Mouse (Mus musculus) heart, adult 2 months (tissue): ENCODE results near the gene Irak3. TPM values are rescaled to one million over a fixed set of nuclear protein-coding genes. Genes with fewer than 3 reads are reported as not detected.

ENCODE experiments used
- DNase-seq, 2 experiments: peaks; one replicate each; pipeline ENCODE4 v3.0.0; 2021
- H3K27ac ChIP-seq: fragments of 200-600 bp; 2 replicates; pipeline ENCODE4 v1.8.1; 2022
- H3K27me3 ChIP-seq: fragments of 200-500 bp; 2 replicates; pipeline ENCODE4 v1.6.1; 2012; ENCODE audit warnings: mild to moderate bottlenecking, low read length, inconsistent platforms, mixed read lengths; ENCODE audit not compliant: control insufficient read depth, insufficient read depth
- H3K36me3 ChIP-seq: fragments of 200-500 bp; 2 replicates; pipeline ENCODE4 v1.6.1; 2012; ENCODE audit warnings: low read length, inconsistent platforms; ENCODE audit not compliant: control insufficient read depth, insufficient read depth
- H3K4me1 ChIP-seq: fragments of 200-500 bp; 2 replicates; pipeline ENCODE4 v1.6.1; 2011; ENCODE audit warnings: low read length; ENCODE audit not compliant: control insufficient read depth, insufficient read depth
- H3K4me3 ChIP-seq: fragments of 200-600 bp; 2 replicates; pipeline ENCODE4 v1.8.1; 2022
- H3K79me2 ChIP-seq: fragments of 200-500 bp; replicated peaks from 2 replicates; pipeline ENCODE4 v1.6.1; 2012; ENCODE audit warnings: mild to moderate bottlenecking, inconsistent platforms, low read length, moderate library complexity, mixed read lengths; ENCODE audit not compliant: control insufficient read depth, insufficient read depth
- H3K9ac ChIP-seq: fragments of 200-500 bp; 2 replicates; pipeline ENCODE4 v1.6.1; 2012; ENCODE audit warnings: low read depth, mild to moderate bottlenecking, control low read depth, inconsistent platforms, low read length, mixed read lengths
- CTCF ChIP-seq: fragments of 200-600 bp; IDR thresholded peaks from 2 replicates; pipeline ENCODE4 v1.8.1; 2022; ENCODE audit warnings: antibody characterized with exemption, mild to moderate bottlenecking, moderate library complexity
- EP300 ChIP-seq: fragments of 200-500 bp; IDR thresholded peaks from 2 replicates; pipeline ENCODE4 v1.6.1; 2011; ENCODE audit warnings: low read depth, low read length, control low read depth; ENCODE audit not compliant: insufficient read depth
- POLR2A ChIP-seq: fragments of 200-500 bp; IDR thresholded peaks from 2 replicates; pipeline ENCODE4 v1.6.1; 2011; ENCODE audit warnings: mild to moderate bottlenecking, low read depth, low read length, control low read depth; ENCODE audit not compliant: insufficient read depth
- WGBS: fragments of 180-500 bp; shearing (Covaris S2); methylation state at CpG from one replicate; pipeline ENCODE4 v1.1.7; 2018; 5-methylcytosine and 5-hydroxymethylcytosine counted together
- intact Hi-C: fragments of 180-260 bp; cut with DNase I; formaldehyde crosslinking; loops from one replicate; pipeline ENCODE4 v1.15.1; 2025
- polyA plus RNA-seq: library from polyadenylated mRNA; depleted of rRNA; stranded (reverse); fragments of >200 nt; gene quantifications from 2 replicates; pipeline ENCODE4 v1.2.3, GENCODE M21; 2012; rRNA removed
- total RNA-seq, 2 experiments: library from RNA; stranded (reverse); gene quantifications; 2 replicates each; pipeline ENCODE4 v1.2.3; 2021

Gene Irak3
- total and polyA plus RNA-seq, 3 experiments: 2.6 to 3.7 (median 3.0) TPM

DNA sequence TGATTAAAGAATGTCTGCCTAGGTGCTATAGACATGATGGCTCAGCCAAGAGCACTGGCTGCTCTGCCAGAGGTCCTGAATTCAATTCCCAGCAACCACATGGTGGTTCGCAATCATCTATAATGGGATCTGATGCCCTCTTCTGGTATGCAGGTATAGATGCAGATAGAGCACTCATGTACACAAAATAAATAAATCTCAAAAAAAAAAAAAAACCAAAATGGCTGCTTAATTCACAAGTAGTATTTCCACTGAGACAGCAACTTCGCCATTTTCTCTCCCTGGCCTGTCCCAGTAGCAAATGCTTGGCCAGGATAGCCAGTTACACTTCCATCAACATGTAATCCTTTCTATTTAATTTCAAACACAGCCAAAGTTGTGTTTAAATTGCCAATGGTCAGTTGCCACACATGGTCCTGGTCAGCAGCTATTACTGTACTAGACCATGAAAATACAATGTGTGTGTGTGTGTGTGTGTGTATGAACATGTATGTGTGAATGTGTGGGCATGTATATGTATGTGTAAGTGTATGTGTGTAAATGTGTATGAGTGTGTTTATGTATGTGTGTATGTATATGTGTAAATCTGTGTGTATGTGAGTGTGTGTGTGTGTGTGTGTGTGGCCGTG, 90.1 kb downstream of the Irak3 start:
- 68% methylated on average over 3 of the region's 3 CpGs for WGBS
- intact Hi-C loops: loop anchor here (2.0 kb wide), 1 partner anchor 85 kb away; no protein-coding TSS in a partner anchor
- H3K4me1 ChIP-seq: 0 out of 2 replicates have a peak, but pooled peaks cover 1% of the 10 kb centered on the region
- no peak for DNase-seq
- peak overlapping the region; percentile 79 for H3K4me3 ChIP-seq
- H3K27ac ChIP-seq: peak overlapping the region; percentile 93
- TF ChIP-seq POLR2A (no peak), EP300 (no peak), CTCF (peak; percentile 28)
- H3K9ac ChIP-seq: peak overlapping the region; percentile 67
- H3K79me2 ChIP-seq: peaks cover 1% of the 10 kb centered on the region; the same call in 1 of the 2 replicates
- H3K36me3 ChIP-seq: no peaks in the 10 kb centered on the region
- no peaks in the 10 kb centered on the region for H3K27me3 ChIP-seq

- no peaks in the 10 kb centered on the region for H3K36me3 ChIP-seq
Observed at GRCm38 (mm10) chr10:120100806-120101205, 101.1 kb downstream of the Irak3 start.

DNA sequence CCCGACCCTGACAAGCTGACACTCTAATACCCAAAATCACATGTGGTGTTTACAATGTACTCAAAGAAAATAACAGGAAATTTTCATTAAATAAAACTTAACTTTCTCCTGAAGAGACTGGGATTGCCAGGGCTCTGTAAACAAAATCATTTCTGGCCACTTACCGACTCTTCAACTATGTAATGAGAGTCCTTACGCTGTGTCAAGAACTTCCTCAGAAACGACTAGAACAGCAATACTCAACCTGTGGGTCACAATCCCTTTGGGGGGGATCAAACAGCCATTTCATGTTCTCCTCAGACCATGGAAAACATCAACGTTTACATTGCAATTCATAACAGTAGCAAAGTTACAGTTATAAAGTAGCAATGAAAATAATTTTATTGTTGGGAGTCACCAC, 104.4 kb downstream of the Irak3 start:
- no peaks in the 10 kb centered on the region for H3K36me3 ChIP-seq
- no peaks in the 10 kb centered on the region for H3K27me3 ChIP-seq
- H3K4me3 ChIP-seq: no peak overlapping the region
- intact Hi-C loops: no loop called here
- H3K79me2 ChIP-seq: no peaks in the 10 kb centered on the region
- WGBS: 89% methylated on average over 5 of the region's 5 CpGs
- no peak overlapping the region for H3K9ac ChIP-seq
- H3K4me1 ChIP-seq: no peaks in the 10 kb centered on the region
- no peak overlapping the region for H3K27ac ChIP-seq
- no peak for DNase-seq
- no peak for TF ChIP-seq POLR2A
- no peak for TF ChIP-seq EP300
- TF ChIP-seq CTCF: no peak

More at GRCm38 (mm10) chr10:120100806-120101205, 101.1 kb downstream of the Irak3 start:
- no peaks in the 10 kb centered on the region for H3K79me2 ChIP-seq
- H3K9ac ChIP-seq: no peak overlapping the region
- H3K4me3 ChIP-seq: no peak overlapping the region
- WGBS: 100% methylated on average over 1 of the region's 1 CpGs
- H3K4me1 ChIP-seq: no peaks in the 10 kb centered on the region
- H3K27ac ChIP-seq: no peak overlapping the region
- intact Hi-C loops: no loop called here
- no peak for TF ChIP-seq POLR2A
- no peak for TF ChIP-seq CTCF
- TF ChIP-seq EP300: no peak
- no peaks in the 10 kb centered on the region for H3K27me3 ChIP-seq
- no peak for DNase-seq

- Histone ChIP-seq H3K79me2 (no peaks in the 10 kb centered on the region), H3K36me3 (no peaks in the 10 kb centered on the region), H3K9ac (no peak overlapping the region), H3K27ac (no peak overlapping the region), H3K4me1 (no peaks in the 10 kb centered on the region), H3K4me3 (no peak overlapping the region), H3K27me3 (no peaks in the 10 kb centered on the region)
- intact Hi-C loops: no loop called here
- TF ChIP-seq EP300 (no peak), POLR2A (no peak), CTCF (no peak)
- WGBS: 97% methylated on average over 5 of the region's 5 CpGs
- no peak for DNase-seq
Observed at GRCm38 (mm10) chr10:120095716-120096115, 106.2 kb downstream of the Irak3 start.

- no peak for TF ChIP-seq EP300
- no peak for TF ChIP-seq CTCF
- no peak for TF ChIP-seq POLR2A
- H3K27ac ChIP-seq: no peak overlapping the region
- H3K4me3 ChIP-seq: no peak overlapping the region
- H3K27me3 ChIP-seq: no peaks in the 10 kb centered on the region
- H3K36me3 ChIP-seq: no peaks in the 10 kb centered on the region
- intact Hi-C loops: no loop called here
- H3K9ac ChIP-seq: no peak overlapping the region
- no peaks in the 10 kb centered on the region for H3K4me1 ChIP-seq
- 95% methylated on average over 9 of the region's 9 CpGs for WGBS
- no peaks in the 10 kb centered on the region for H3K79me2 ChIP-seq
- no peak for DNase-seq
Observed at GRCm38 (mm10) chr10:120095136-120095535, 106.8 kb downstream of the Irak3 start.

DNA sequence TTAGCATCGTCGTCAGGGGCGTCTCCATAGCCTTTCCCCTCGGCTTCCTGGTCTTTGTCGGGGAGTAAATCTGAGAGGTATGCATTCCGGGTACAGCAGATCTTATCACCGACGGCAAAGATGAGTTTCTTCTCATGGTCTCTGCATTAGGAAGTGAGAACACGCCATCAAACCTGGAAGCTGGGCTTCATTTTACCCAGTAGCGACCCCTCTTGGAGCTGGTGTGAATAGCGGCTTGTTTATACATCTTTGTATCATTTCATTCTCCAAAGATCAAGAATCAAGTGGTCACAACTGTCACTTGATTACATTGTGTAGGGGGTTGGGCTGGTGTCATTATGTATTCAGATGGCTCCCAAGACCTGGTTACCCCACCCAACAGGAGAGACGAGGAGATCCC, 109.4 kb downstream of the Irak3 start:
- Histone ChIP-seq H3K27ac (no peak overlapping the region), H3K36me3 (no peaks in the 10 kb centered on the region), H3K27me3 (no peaks in the 10 kb centered on the region), H3K79me2 (no peaks in the 10 kb centered on the region), H3K9ac (no peak overlapping the region), H3K4me3 (no peak overlapping the region), H3K4me1 (no peaks in the 10 kb centered on the region)
- TF ChIP-seq CTCF (no peak), EP300 (no peak), POLR2A (no peak)
- 88% methylated on average over 12 of the region's 12 CpGs for WGBS
- DNase-seq: no peak
- intact Hi-C loops: no loop called here

Other genes starting within 250 kb of the Irak3 start
- gene Helb, start 89.1 kb downstream of the Irak3 start, total RNA-seq: 10 to 100 TPM in 1 of 2 experiments, 1 to 10 TPM in 1; 7.7 to 11.0 TPM
- 3.7 and 7.1 TPM in 2 replicates for gene Helb, start 89.1 kb downstream of the Irak3 start, polyA plus RNA-seq
- gene Tmbim4, start 540 bp downstream of the Irak3 start, total RNA-seq: 100 to 1,000 TPM in 1 of 2 experiments, 10 to 100 TPM in 1; 91.9 to 112 TPM
- gene Tmbim4, start 540 bp downstream of the Irak3 start, polyA plus RNA-seq: 194 and 239 TPM in 2 replicates
- gene Llph, start 24.9 kb upstream of the Irak3 start, total RNA-seq: 1 to 10 TPM; 8.5 to 8.8 TPM
- gene Llph, start 24.9 kb upstream of the Irak3 start, polyA plus RNA-seq: 4.5 and 5.4 TPM in 2 replicates